Mouse (Mus musculus): ENCODE data around the gene Lig1.

- TF ChIP-seq GATA1 (IDR thresholded peaks at IDR 0.05; ENCODE audit: low read length) = no peak
- no peak for TF ChIP-seq TAL1 (IDR thresholded peaks at IDR 0.05; ENCODE audit: low read length)
Observed at GRCm38 (mm10) chr7:13288621-13289020, 11.5 kb downstream of the Lig1 start.
